In genomic region chr11:108605301-108605700, GRCm38 (mm10) we compare ENCODE assay signal across 11 mouse cellular contexts.
A peak's percentile ranks its signal among the peaks of the same experiment; 100 is the strongest.
DNase-seq lines count a peak whose midpoint lies in the region; ATAC-seq lines count a peak whose summit lies in the region.
"Had no signal": no experiment of that assay in that cellular context is flagged by ENCODE, and none has a peak within 500 bp of the region (broad histone marks: within the 10 kb centered on the region; RNA-seq: fewer than 3 reads in every experiment).

No protein-coding gene starts in this region.

- 22% methylated on average over 3 of the region's 3 CpGs for WGBS in hindbrain, embryonic 15.5 days
- WGBS in neural tube, embryonic 13.5 days, result 21% methylated on average over 3 of the region's 3 CpGs

- peak overlapping the region; percentile 88 for H3K27ac ChIP-seq in hindbrain, embryonic 15.5 days (replicated peaks)
- H3K27ac ChIP-seq in neural tube, embryonic 13.5 days (replicated peaks), result peak overlapping the region; percentile 86
- H3K27ac ChIP-seq: embryonic facial prominence, embryonic 13.5 days had no signal

- no peaks in the 10 kb centered on the region for H3K36me3 ChIP-seq in hindbrain, embryonic 15.5 days
- no peaks in the 10 kb centered on the region for H3K36me3 ChIP-seq in neural tube, embryonic 13.5 days
- H3K36me3 ChIP-seq: embryonic facial prominence, embryonic 13.5 days had no signal

- ATAC-seq in hindbrain, embryonic 15.5 days (ENCODE audit: low FRiP score, low read depth), result peak; percentile 85
- no peak; the same call in 1 of the 2 replicates for ATAC-seq in neural tube, embryonic 13.5 days (ENCODE audit: low read depth)
- ATAC-seq in monocyte, adult 5-6 weeks (replicated peaks; ENCODE audit: insufficient number of reproducible peaks, low FRiP score, low TSS enrichment, poor library complexity, severe bottlenecking), result no peak

- 0 out of 2 replicates have a peak overlapping the region, but pooled peaks have one; percentile 4 for H3K4me3 ChIP-seq in hindbrain, embryonic 15.5 days
- H3K4me3 ChIP-seq in neural tube, embryonic 13.5 days, result no peak overlapping the region
- H3K4me3 ChIP-seq: embryonic facial prominence, embryonic 13.5 days had no signal

- no peaks in the 10 kb centered on the region for H3K9me3 ChIP-seq in hindbrain, embryonic 15.5 days
- no peaks in the 10 kb centered on the region for H3K9me3 ChIP-seq in neural tube, embryonic 13.5 days
- H3K9me3 ChIP-seq: embryonic facial prominence, embryonic 13.5 days had no signal

- 0 out of 2 replicates have a peak overlapping the region, but pooled peaks have one; percentile 5 for H3K9ac ChIP-seq in hindbrain, embryonic 15.5 days
- peak overlapping the region; percentile 38; the same call in 1 of the 2 replicates for H3K9ac ChIP-seq in neural tube, embryonic 13.5 days
- H3K9ac ChIP-seq: embryonic facial prominence, embryonic 13.5 days had no signal

- H3K4me1 ChIP-seq in hindbrain, embryonic 15.5 days (replicated peaks), result peaks cover 8% of the 10 kb centered on the region
- H3K4me1 ChIP-seq in neural tube, embryonic 13.5 days (replicated peaks), result peaks cover 5% of the 10 kb centered on the region; the same call in 1 of the 2 replicates
- H3K4me1 ChIP-seq: embryonic facial prominence, embryonic 13.5 days had no signal

- no peaks in the 10 kb centered on the region for H3K27me3 ChIP-seq in hindbrain, embryonic 15.5 days
- H3K27me3 ChIP-seq in neural tube, embryonic 13.5 days, result no peaks in the 10 kb centered on the region
- H3K27me3 ChIP-seq: CH12.LX; embryonic facial prominence, embryonic 13.5 days had no signal

- intact Hi-C loops in left cerebral cortex, postnatal 36 days (cut with DNase I), result no loop called here
- intact Hi-C loops in left cerebral cortex, postnatal 14 days (cut with DNase I), result no loop called here

- peak overlapping the region; percentile 39 for H3K4me2 ChIP-seq in hindbrain, embryonic 15.5 days
- H3K4me2 ChIP-seq in neural tube, embryonic 13.5 days, result peak overlapping the region; percentile 20
- H3K4me2 ChIP-seq: embryonic facial prominence, embryonic 13.5 days had no signal

- peak; percentile 12 to 24 for DNase-seq in left cerebral cortex, postnatal 36 days (ENCODE audit: low spot score in 2 of 2)
- DNase-seq in left cerebral cortex, postnatal 14 days (ENCODE audit: low spot score in 2 of 2), result no peak
- peak; percentile 59 for DNase-seq in embryo, embryonic 10.5 days (ENCODE audit: low spot score)
- no peak for DNase-seq in gastrocnemius, adult 18-20 months (ENCODE audit: low spot score)
- DNase-seq in thymus, postnatal 10 days (ENCODE audit: low spot score in 2 of 2), result no peak
- DNase-seq: thymus, postnatal 36 days had no signal

Comparison
In these comparisons a context has a peak if more than half of its experiments do, and no peak if none do; other contexts are left out.
1. DNase-seq: peak in left cerebral cortex, postnatal 36 days (2 of 2) and embryo, embryonic 10.5 days (single experiment); none in left cerebral cortex, postnatal 14 days (0 of 2), gastrocnemius, adult 18-20 months (single experiment) and thymus, postnatal 10 days (0 of 2).